Mouse (Mus musculus) spleen, postnatal 36 days (tissue): ENCODE measurements around the gene Trip13.

ENCODE experiments used
- DNase-seq, 2 experiments: peaks; one replicate each; pipeline ENCODE4 v3.0.0; 2022; ENCODE audit warnings: low spot score in 2 of 2, mixed read lengths in 1 of 2

Gene Trip13

DNA sequence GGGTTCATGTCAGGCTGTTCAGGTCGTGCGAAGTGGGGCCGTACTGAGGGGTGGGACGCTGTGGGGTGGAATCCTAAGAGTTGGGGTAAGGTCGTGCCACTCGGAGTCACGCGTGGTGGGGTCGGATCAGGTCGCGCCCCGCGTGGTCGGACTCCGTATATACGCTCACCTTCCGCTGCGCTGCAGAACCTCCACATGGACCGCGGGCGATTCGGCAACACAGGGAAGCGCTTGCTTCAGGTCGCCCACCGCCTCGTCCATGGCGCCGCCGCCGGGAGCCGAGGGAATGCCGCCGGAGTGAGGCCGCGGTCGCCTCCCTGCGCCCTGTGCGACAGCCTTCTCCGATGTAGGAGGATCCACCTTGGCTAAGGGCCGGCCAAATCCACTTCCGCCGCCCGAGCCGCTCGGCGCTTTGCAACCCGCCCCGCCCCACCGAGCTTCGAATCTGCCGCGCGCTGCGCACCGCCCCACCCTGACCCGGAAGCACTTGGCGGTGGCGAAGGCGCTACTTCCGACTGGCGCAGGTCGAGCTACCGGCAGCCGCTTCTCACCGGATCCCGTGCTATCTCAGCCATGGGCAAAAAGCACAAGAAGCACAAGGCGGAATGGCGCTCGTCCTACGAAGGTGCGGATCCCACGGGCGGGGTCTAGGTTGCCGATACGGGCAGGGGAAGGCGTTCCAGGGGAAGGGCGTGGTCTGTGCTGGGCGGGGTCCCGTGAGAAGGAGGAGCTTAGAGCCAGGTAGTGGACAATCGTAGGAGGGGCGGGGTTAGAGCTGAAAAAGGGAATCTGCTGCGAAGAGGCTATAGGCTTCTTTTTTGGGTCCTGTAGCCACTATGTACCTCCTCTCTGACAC lies at the start of gene Trip13, which contains the start of gene Brd9:
TSS of gene Trip13 (minus strand) at position 464 of the 856 bp plus-strand sequence.
TSS of gene Brd9 (plus strand) at position 491 of the 856 bp plus-strand sequence.
- peak; percentile 91 for DNase-seq

DNA sequence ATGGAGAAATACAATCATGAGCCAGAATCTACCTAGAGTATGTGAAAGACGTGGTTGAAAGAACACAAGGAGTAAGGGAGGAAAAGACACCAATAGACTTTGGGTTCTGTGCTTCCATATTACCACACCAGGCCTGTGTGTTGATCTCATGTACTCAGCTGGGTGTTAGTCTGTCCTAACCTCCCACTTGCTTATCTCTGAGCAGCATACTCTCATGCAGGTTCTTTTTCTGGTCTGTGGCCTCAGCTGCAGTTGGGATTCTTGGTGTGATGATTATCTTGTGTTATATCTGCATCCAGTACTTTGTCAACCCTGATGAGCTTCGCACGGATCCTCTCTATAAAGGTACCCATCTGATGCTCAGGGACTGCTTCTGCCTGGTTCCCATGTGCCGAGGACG lies 39.4 kb upstream of the Trip13 start:
- no peak for DNase-seq

- DNase-seq, result no peak
Measured at GRCm38 (mm10) chr13:73974523-73974922, 36.9 kb upstream of the Trip13 start.

GRCm38 (mm10) chr13:73970545-73971448 lies 33.2 kb upstream of the Trip13 start:
- DNase-seq, result peak; percentile 13 to 15

DNA sequence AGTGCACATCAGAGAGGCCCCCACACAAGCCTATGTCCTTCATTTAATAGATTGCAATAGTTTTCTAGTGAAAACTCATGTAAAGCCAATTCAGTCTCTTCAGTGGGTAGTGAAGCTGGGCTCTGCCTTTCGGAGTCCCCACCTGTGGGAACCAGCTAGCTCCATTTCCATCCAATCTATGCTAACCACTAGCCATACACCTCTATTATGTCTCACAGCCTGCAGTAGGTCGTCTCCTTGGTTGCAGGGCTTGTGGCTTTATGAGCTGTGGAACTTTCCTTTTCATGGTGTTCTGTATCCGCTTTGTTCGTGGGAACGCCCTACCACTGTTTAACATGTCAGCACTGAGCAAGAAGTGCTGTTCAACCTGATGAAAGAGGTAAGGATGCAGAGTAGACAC lies 26.0 kb upstream of the Trip13 start, which contains the start of gene Zdhhc11:
TSS of gene Zdhhc11 (plus strand) at position 301 of the 400 bp plus-strand sequence.
- no peak for DNase-seq

GRCm38 (mm10) chr13:73961177-73961576 lies 23.6 kb upstream of the Trip13 start:
- DNase-seq, result no peak

- no peak for DNase-seq
Measured at GRCm38 (mm10) chr13:73960117-73960652, 22.6 kb upstream of the Trip13 start.

DNA sequence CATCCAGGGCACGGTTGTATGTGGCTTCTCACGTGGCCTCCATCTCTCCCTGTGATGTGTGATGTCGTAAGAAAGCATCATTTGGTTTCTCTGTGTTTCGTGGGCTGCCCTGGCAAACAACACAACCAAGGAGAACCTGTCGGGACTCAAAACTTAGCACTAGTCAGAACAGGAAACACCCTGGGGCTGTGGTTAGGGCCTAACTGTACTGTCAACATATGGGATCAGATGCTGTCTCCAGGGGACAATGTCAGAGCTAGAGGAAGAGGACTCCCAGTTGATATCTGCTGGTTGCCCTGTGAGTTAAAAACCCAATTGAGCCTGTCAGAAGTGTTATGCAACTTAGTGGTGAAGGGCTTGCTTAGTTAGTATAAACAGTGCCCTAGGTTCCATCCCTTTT lies 17.9 kb upstream of the Trip13 start:
- DNase-seq, result no peak

DNA sequence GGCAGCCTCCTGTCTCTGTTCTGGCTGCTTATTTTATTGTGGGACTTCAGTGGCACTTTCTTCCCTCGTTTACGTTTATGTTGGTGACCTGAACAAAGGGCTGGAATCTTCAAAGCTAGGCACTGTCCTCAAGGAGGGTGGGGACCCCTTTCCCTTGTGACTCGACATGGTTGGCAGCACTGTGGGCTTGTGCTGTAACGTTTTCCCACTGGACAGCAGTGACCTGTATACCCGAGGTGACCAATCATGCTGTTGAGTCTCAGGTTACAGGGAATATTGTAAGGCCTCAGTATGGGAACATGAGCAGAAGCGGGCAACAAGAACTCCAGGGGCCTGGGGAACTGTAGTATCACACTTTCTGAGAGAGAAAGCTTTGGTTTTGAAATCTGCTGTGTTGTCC lies 17.1 kb upstream of the Trip13 start:
- DNase-seq, result no peak

DNA sequence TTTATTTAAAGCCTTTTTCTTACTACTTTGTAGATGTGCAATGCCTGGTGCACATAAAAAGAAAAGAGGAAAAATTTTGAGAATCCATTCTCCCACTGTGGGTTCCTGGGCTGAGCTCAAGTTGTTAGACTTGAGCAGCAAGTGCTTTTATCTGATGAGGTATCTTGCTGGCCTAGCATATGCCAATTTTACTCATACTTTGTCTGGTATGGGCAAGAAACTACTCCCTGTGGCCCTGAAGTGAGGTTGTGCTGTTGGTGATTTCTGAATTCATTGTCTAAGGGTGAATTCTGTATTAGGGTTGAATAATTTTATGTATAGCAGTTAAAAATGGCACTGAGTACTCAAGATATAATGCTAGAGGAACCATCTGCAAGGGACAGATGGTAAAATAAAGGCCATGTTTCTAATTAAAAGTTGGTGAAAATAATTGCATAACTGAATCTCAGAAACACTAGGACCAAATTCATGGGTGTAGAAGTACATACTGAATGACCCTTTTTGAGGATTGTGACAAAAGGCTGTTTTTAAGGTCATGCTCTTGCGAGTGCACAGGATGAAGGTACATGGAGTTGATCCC lies 16.1 kb upstream of the Trip13 start:
- no peak for DNase-seq

DNA sequence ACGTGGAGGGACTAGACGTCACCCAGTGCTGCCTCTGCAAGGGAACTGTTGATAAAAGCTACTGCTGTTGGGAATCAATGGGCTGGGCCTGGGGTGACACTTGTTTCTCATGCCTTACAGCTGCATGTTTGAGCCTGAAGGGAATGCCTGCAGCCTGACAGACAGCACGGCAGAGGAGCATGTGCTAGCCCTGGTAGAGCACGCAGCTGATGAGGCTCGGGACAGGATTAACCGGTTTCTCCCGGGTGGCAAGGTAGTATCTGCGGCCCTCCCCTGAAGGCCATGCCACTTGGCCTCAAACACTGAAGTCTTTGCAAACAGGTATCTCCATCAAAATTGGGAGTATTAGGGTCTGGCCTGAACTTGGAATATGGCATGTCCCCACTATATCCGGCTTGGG lies 7.0 kb upstream of the Trip13 start:
- no peak for DNase-seq

GRCm38 (mm10) chr13:73939101-73939500 lies 1.5 kb upstream of the Trip13 start:
- no peak for DNase-seq

DNA sequence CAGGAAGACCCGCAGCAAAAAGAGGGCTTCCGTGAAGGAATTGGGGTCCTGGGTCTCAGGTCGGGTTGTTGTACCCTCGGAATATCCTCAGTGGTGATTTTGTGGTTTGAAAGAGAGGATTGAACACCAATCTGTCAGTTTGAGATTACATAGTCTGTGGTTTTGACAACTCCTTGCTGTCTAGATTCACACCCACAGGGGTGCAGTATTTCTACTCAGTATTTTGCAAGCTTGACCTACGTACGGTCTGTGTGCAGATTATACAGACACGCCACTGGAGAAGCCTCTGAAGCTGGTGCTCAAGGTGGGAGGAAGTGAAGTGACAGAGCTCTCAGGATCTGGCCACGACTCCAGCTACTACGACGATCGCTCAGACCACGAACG lies 585 bp upstream of the Trip13 start:
- no peak for DNase-seq

- no peak for DNase-seq
Measured at GRCm38 (mm10) chr13:73936938-73937320, 655 bp downstream of the Trip13 start.

- DNase-seq, result no peak
Measured at GRCm38 (mm10) chr13:73932201-73932600, 5.4 kb downstream of the Trip13 start.

- DNase-seq, result no peak
Measured at GRCm38 (mm10) chr13:73913066-73913465, 24.5 kb downstream of the Trip13 start.

DNA sequence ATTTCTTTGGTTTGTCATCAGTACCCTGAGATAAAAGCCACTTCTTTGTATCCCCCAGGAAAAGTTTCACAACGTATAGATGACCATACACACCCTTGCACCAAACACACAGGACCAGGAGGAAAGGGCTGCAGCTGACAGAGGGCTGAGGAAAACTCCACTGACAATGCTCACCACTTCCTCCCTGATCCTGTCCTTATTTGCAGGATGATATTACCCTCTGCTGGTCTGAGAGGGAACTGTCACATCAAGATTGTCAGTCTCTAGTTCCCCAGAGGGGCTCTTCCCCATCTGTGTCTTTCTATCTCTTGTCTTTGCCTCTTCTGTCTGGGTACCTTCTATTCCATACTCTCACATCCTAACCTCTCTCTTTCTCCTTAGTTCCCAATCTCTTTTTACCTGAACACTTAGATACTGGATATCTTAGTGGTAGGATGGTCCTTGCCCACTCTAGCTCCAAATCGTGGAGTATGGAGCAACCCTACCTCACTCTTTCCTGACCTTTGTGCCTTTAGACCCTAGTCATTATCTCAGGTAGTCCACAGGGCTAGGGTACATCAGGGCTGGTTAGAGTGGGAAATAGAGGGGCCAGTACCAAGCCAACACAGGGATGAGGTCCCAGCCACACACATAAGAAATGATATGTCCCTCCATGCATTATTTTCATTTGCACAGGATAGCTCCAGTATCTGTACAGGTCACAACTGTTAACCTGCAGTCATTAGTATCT lies 29.7 kb downstream of the Trip13 start:
- peak; percentile 14 to 18 for DNase-seq

DNA sequence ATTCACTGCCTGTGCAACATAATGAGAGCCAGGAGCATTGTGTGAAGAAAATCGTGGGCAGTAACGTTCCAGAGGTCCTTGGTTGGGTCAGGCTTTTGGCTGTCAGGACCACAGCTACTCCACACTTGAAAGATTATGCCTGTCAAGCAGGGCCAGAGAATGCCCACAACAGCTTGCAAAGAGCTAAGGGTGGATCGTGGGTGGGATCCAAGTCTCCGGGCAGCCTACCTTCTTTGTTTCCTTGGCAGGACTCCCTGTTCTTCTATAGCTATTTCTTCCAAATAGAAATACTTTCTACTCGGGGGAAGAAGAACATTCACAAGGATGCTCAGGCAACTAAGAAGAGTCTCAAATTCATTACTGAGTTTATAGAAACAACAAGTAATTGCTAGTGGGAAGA lies 30.4 kb downstream of the Trip13 start:
- no peak for DNase-seq

GRCm38 (mm10) chr13:73897561-73897960 lies 40.0 kb downstream of the Trip13 start:
- no peak for DNase-seq

DNA sequence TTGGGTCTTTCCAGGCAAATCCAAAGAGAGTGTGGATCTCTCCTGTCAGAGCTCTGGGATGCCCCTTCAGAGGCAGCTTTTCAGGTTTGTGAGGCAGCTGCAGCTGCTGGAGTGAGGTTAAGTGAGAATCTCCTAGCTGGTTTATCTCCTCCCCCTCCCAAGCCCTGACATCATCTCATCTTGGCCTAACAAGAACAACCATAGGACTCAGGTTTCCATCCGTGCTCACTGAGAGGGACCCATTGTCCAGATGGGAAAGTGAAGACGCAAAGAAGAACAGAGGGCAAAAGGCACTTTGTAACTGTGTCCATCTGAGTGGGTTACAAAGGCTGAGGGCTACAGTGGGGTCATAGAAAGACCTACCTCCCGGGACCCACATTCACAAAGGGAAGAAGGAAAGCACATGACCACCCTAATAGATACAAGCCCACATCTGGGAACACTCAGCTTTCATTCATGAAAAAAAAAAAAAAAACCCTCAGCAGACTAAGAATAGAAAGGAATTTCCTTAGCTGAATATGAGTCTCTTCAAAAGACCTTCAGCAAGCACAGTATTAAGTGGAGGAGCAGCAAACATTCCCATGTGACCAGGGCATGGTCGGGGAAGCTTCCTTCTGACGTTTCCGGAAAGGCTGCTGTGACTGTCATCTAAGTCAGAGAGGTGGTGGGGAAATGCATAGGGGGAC lies 44.9 kb downstream of the Trip13 start:
- DNase-seq, result no peak
